Comparison of ENCODE assay signal across 8 mouse cellular contexts in genomic region chr11:101467477-101468262, GRCm38 (mm10). TPM values are rescaled to one million over a fixed set of nuclear protein-coding genes. Genes with fewer than 3 reads are reported as not detected.
DNase-seq lines count a peak whose midpoint lies in the region; ATAC-seq and TF ChIP-seq lines count a peak whose summit lies in the region.

No protein-coding gene starts in this region.

- peak overlapping the region; percentile 71 for H3K4me3 ChIP-seq in embryonic fibroblast, embryonic 13.5 days (ENCODE audit: insufficient read depth, low read length)
- H3K4me3 ChIP-seq in heart, embryonic 10.5 days = peak overlapping the region; percentile 95
- H3K4me3 ChIP-seq in kidney, embryonic 14.5 days (ENCODE audit: low read length) = peak overlapping the region; percentile 74
- H3K4me3 ChIP-seq in limb, embryonic 13.5 days = peak overlapping the region; percentile 73
- peak overlapping the region; percentile 81 for H3K4me3 ChIP-seq in midbrain, embryonic 14.5 days (replicated peaks; ENCODE audit: low read depth, low read length)

- 0 out of 2 replicates have a peak, but pooled peaks have one; percentile 14 for TF ChIP-seq CTCF in embryonic fibroblast, embryonic 13.5 days (IDR thresholded peaks at IDR 0.05; ENCODE audit: borderline replicate concordance, insufficient read depth, low read length)

- ATAC-seq in kidney, embryonic 14.5 days (ENCODE audit: low FRiP score, low TSS enrichment) = peak; percentile 75
- peak; percentile 74; the same call in 1 of the 2 replicates for ATAC-seq in limb, embryonic 13.5 days (ENCODE audit: low FRiP score, low read depth)
- ATAC-seq in midbrain, embryonic 14.5 days (ENCODE audit: low FRiP score, low TSS enrichment) = peak; percentile 77

- 0 out of 2 replicates have a peak, but pooled peaks cover 4% of the 10 kb centered on the region for H3K27me3 ChIP-seq in heart, embryonic 10.5 days (ENCODE audit: insufficient read depth, poor library complexity, severe bottlenecking)
- H3K27me3 ChIP-seq in kidney, embryonic 14.5 days (ENCODE audit: control insufficient read depth, insufficient read depth, low read length) = no peaks in the 10 kb centered on the region
- H3K27me3 ChIP-seq in limb, embryonic 13.5 days = peaks cover 3% of the 10 kb centered on the region; the same call in 1 of the 2 replicates
- H3K27me3 ChIP-seq in midbrain, embryonic 14.5 days (ENCODE audit: control insufficient read depth, insufficient read depth, low read length) = no peaks in the 10 kb centered on the region

- H3K27ac ChIP-seq in embryonic fibroblast, embryonic 13.5 days (ENCODE audit: insufficient read depth, low read length) = no peak overlapping the region
- peak overlapping the region; percentile 95 for H3K27ac ChIP-seq in heart, embryonic 10.5 days
- H3K27ac ChIP-seq in kidney, embryonic 14.5 days (ENCODE audit: low read depth, low read length) = no peak overlapping the region
- H3K27ac ChIP-seq in limb, embryonic 13.5 days = no peak overlapping the region
- peak overlapping the region; percentile 85 for H3K27ac ChIP-seq in midbrain, embryonic 14.5 days (replicated peaks; ENCODE audit: low read depth, low read length)

- 0 out of 2 replicates have a peak, but pooled peaks have one; percentile 18 for TF ChIP-seq POLR2A in embryonic fibroblast, embryonic 13.5 days (IDR thresholded peaks at IDR 0.05; ENCODE audit: low read depth, low read length)

- DNase-seq in A20 (ENCODE audit: low read depth, low spot score) = peak; percentile 89
- peak; percentile 76 to 87 for DNase-seq in adrenal gland, postnatal 36 days
- DNase-seq in heart, embryonic 10.5 days (ENCODE audit: low spot score) = peak; percentile 87
- peak; percentile 91 for DNase-seq in midbrain, embryonic 14.5 days
- DNase-seq in spleen, adult 18-20 months = peak; percentile 42 to 67

- 0 out of 2 replicates have a peak, but pooled peaks cover 5% of the 10 kb centered on the region for H3K4me1 ChIP-seq in embryonic fibroblast, embryonic 13.5 days (ENCODE audit: control insufficient read depth, insufficient read depth, low read length)
- H3K4me1 ChIP-seq in heart, embryonic 10.5 days = peaks cover 83% of the 10 kb centered on the region
- peaks cover 28% of the 10 kb centered on the region for H3K4me1 ChIP-seq in kidney, embryonic 14.5 days (ENCODE audit: control insufficient read depth, insufficient read depth, low read length)
- H3K4me1 ChIP-seq in limb, embryonic 13.5 days = peaks cover 39% of the 10 kb centered on the region
- H3K4me1 ChIP-seq in midbrain, embryonic 14.5 days (ENCODE audit: control insufficient read depth, insufficient read depth, low read length) = peaks cover 37% of the 10 kb centered on the region

- H3K9ac ChIP-seq in kidney, embryonic 14.5 days (ENCODE audit: low read depth, low read length) = peak overlapping the region; percentile 72
- peak overlapping the region; percentile 77 for H3K9ac ChIP-seq in limb, embryonic 13.5 days
- peak overlapping the region; percentile 79 for H3K9ac ChIP-seq in midbrain, embryonic 14.5 days (replicated peaks; ENCODE audit: low read length)

- peak overlapping the region; percentile 90 for H3K4me2 ChIP-seq in kidney, embryonic 14.5 days (replicated peaks; ENCODE audit: low read depth, low read length)
- H3K4me2 ChIP-seq in limb, embryonic 13.5 days (replicated peaks) = peak overlapping the region; percentile 93
- H3K4me2 ChIP-seq in midbrain, embryonic 14.5 days (ENCODE audit: low read length) = peak overlapping the region; percentile 77

- no peaks in the 10 kb centered on the region for H3K9me3 ChIP-seq in heart, embryonic 10.5 days
- no peaks in the 10 kb centered on the region for H3K9me3 ChIP-seq in kidney, embryonic 14.5 days (ENCODE audit: control insufficient read depth, low read length)
- H3K9me3 ChIP-seq in limb, embryonic 13.5 days = no peaks in the 10 kb centered on the region
- H3K9me3 ChIP-seq in midbrain, embryonic 14.5 days (ENCODE audit: control insufficient read depth, low read length) = no peaks in the 10 kb centered on the region

- under 1% methylated on average over 54 of the region's 54 CpGs for WGBS in heart, embryonic 10.5 days
- WGBS in kidney, embryonic 14.5 days = 1% methylated on average over 38 of the region's 54 CpGs
- WGBS in limb, embryonic 13.5 days = under 1% methylated on average over 50 of the region's 54 CpGs
- WGBS in midbrain, embryonic 14.5 days = under 1% methylated on average over 54 of the region's 54 CpGs

- peaks cover 8% of the 10 kb centered on the region for H3K36me3 ChIP-seq in heart, embryonic 10.5 days
- no peaks in the 10 kb centered on the region; the same call in 1 of the 2 replicates for H3K36me3 ChIP-seq in kidney, embryonic 14.5 days (ENCODE audit: control insufficient read depth, insufficient read depth, low read length)
- H3K36me3 ChIP-seq in limb, embryonic 13.5 days = peaks cover 5% of the 10 kb centered on the region; the same call in 1 of the 2 replicates
- H3K36me3 ChIP-seq in midbrain, embryonic 14.5 days (ENCODE audit: control insufficient read depth, insufficient read depth, low read length) = peaks cover 13% of the 10 kb centered on the region

RNA-seq across cellular contexts. Expression of gene Vat1, which starts 1.6 kb away (rescaled TPM):
- 100 to 1,000 TPM; 123 to 141 TPM for total RNA-seq in adrenal gland, postnatal 36 days (2021)
- 218 and 264 TPM in 2 replicates for polyA plus RNA-seq in embryonic fibroblast, embryonic 13.5 days (2011; ENCODE audit: insufficient read length, low read depth, missing spikeins)
- polyA plus RNA-seq in heart, embryonic 10.5 days (2016; fragmentation: Nextera tagmentation; extraction: Ambion mirVana) = 33.1 and 41.1 TPM in 2 replicates
- 25.0 and 28.4 TPM in 2 replicates for polyA plus RNA-seq in kidney, embryonic 14.5 days (2014; fragmentation: Nextera tagmentation; extraction: Ambion mirVana)
- polyA plus RNA-seq in limb, embryonic 13.5 days (2015; fragmentation: Nextera tagmentation; extraction: Ambion mirVana) = 35.7 and 39.7 TPM in 2 replicates
- polyA plus RNA-seq in midbrain, embryonic 14.5 days (2014; fragmentation: Nextera tagmentation; extraction: Ambion mirVana) = 99.9 and 129 TPM in 2 replicates

RNA-seq across cellular contexts. Expression of gene Rnd2, which starts 2.9 kb away (rescaled TPM):
- total RNA-seq in adrenal gland, postnatal 36 days (2021) = 10 to 100 TPM; 10.2 to 11.6 TPM
- polyA plus RNA-seq in embryonic fibroblast, embryonic 13.5 days (2011; ENCODE audit: insufficient read length, low read depth, missing spikeins) = 9.5 and 11.2 TPM in 2 replicates
- polyA plus RNA-seq in heart, embryonic 10.5 days (2016; fragmentation: Nextera tagmentation; extraction: Ambion mirVana) = 34.2 and 42.7 TPM in 2 replicates
- polyA plus RNA-seq in kidney, embryonic 14.5 days (2014; fragmentation: Nextera tagmentation; extraction: Ambion mirVana) = 7.0 and 10.8 TPM in 2 replicates
- polyA plus RNA-seq in limb, embryonic 13.5 days (2015; fragmentation: Nextera tagmentation; extraction: Ambion mirVana) = 10.0 and 12.0 TPM in 2 replicates
- polyA plus RNA-seq in midbrain, embryonic 14.5 days (2014; fragmentation: Nextera tagmentation; extraction: Ambion mirVana) = 58.6 and 72.6 TPM in 2 replicates

RNA-seq across cellular contexts. Expression of gene Ifi35, which starts 19.5 kb away (rescaled TPM):
- total RNA-seq in adrenal gland, postnatal 36 days (2021) = 10 to 100 TPM; 39.1 to 41.8 TPM
- polyA plus RNA-seq in embryonic fibroblast, embryonic 13.5 days (2011; ENCODE audit: insufficient read length, low read depth, missing spikeins) = 24.3 and 24.7 TPM in 2 replicates
- polyA plus RNA-seq in heart, embryonic 10.5 days (2016; fragmentation: Nextera tagmentation; extraction: Ambion mirVana) = 9.4 and 9.8 TPM in 2 replicates
- 9.6 and 10.4 TPM in 2 replicates for polyA plus RNA-seq in kidney, embryonic 14.5 days (2014; fragmentation: Nextera tagmentation; extraction: Ambion mirVana)
- 8.3 and 9.5 TPM in 2 replicates for polyA plus RNA-seq in limb, embryonic 13.5 days (2015; fragmentation: Nextera tagmentation; extraction: Ambion mirVana)
- polyA plus RNA-seq in midbrain, embryonic 14.5 days (2014; fragmentation: Nextera tagmentation; extraction: Ambion mirVana) = 1.5 and 5.9 TPM in 2 replicates

RNA-seq across cellular contexts. Expression of gene Rpl27, which starts 25.6 kb away (rescaled TPM):
- 10 to 100 TPM; 77.7 to 94.3 TPM for total RNA-seq in adrenal gland, postnatal 36 days (2021)
- polyA plus RNA-seq in embryonic fibroblast, embryonic 13.5 days (2011; ENCODE audit: insufficient read length, low read depth, missing spikeins) = 668 and 702 TPM in 2 replicates
- polyA plus RNA-seq in heart, embryonic 10.5 days (2016; fragmentation: Nextera tagmentation; extraction: Ambion mirVana) = 311 and 360 TPM in 2 replicates
- 430 and 578 TPM in 2 replicates for polyA plus RNA-seq in kidney, embryonic 14.5 days (2014; fragmentation: Nextera tagmentation; extraction: Ambion mirVana)
- 328 and 347 TPM in 2 replicates for polyA plus RNA-seq in limb, embryonic 13.5 days (2015; fragmentation: Nextera tagmentation; extraction: Ambion mirVana)
- 301 and 329 TPM in 2 replicates for polyA plus RNA-seq in midbrain, embryonic 14.5 days (2014; fragmentation: Nextera tagmentation; extraction: Ambion mirVana)

RNA-seq across cellular contexts. Expression of gene Ptges3l, which starts 42.5 kb away (rescaled TPM):
- 1 to 10 TPM; 2.6 to 3.4 TPM for total RNA-seq in adrenal gland, postnatal 36 days (2021)
- 14.6 and 27.7 TPM in 2 replicates for polyA plus RNA-seq in embryonic fibroblast, embryonic 13.5 days (2011; ENCODE audit: insufficient read length, low read depth, missing spikeins)
- 57.6 and 95.1 TPM in 2 replicates for polyA plus RNA-seq in heart, embryonic 10.5 days (2016; fragmentation: Nextera tagmentation; extraction: Ambion mirVana)
- 8.9 and 10.3 TPM in 2 replicates for polyA plus RNA-seq in kidney, embryonic 14.5 days (2014; fragmentation: Nextera tagmentation; extraction: Ambion mirVana)
- 15.3 and 15.7 TPM in 2 replicates for polyA plus RNA-seq in limb, embryonic 13.5 days (2015; fragmentation: Nextera tagmentation; extraction: Ambion mirVana)
- polyA plus RNA-seq in midbrain, embryonic 14.5 days (2014; fragmentation: Nextera tagmentation; extraction: Ambion mirVana) = 1.1 TPM in 2 replicates

Comparison
In these comparisons a context has a peak if more than half of its experiments do, and no peak if none do; other contexts are left out.
1. H3K27ac ChIP-seq: peak in heart, embryonic 10.5 days (single experiment) and midbrain, embryonic 14.5 days (single experiment); none in embryonic fibroblast, embryonic 13.5 days (single experiment), kidney, embryonic 14.5 days (single experiment) and limb, embryonic 13.5 days (single experiment).
2. Peak in every context shown above with its lines, with median percentiles within 50 percentile points of each other: DNase-seq, H3K4me3 ChIP-seq, ATAC-seq, H3K4me2 ChIP-seq and H3K9ac ChIP-seq.